26 mouse cellular contexts compared by ENCODE assay signal in the genomic region with DNA sequence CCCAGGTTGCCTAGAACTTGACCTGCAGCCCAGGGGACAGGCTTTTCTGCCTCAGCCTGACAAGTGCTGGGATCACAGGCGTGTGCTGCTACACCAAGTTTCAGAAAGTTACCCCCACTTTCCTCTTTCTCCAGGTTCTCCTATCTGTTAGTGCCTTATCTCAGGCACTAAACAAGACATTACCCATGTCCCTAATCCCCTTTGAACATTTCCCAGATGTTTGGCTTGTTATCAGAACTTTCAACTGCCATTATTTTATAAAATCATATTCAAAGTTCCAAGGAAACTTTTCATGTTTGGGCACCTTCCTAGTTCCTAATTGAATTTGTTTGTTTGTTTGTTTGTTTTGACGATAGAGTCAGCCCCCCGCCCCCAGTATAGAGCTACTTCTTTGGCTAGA.
"Had no signal": no experiment of that assay in that cellular context is flagged by ENCODE, and none has a peak within 500 bp of the region (broad histone marks: within the 10 kb centered on the region; RNA-seq: fewer than 3 reads in every experiment).

No protein-coding gene starts in this region.

- H3K27ac ChIP-seq: embryonic facial prominence, embryonic 10.5 days; embryonic facial prominence, embryonic 12.5 days; embryonic facial prominence, embryonic 13.5 days; embryonic facial prominence, embryonic 15.5 days; forebrain, embryonic 10.5 days; forebrain, embryonic 12.5 days; forebrain, embryonic 13.5 days; forebrain, embryonic 15.5 days; gastrocnemius, adult 2 months; heart, adult 2 months had no signal

- H3K9ac ChIP-seq: embryonic facial prominence, embryonic 12.5 days; embryonic facial prominence, embryonic 13.5 days; embryonic facial prominence, embryonic 15.5 days; forebrain, embryonic 12.5 days; forebrain, embryonic 13.5 days; forebrain, embryonic 15.5 days; forebrain, postnatal 0 days had no signal

- H3K4me2 ChIP-seq: embryonic facial prominence, embryonic 12.5 days; embryonic facial prominence, embryonic 13.5 days; forebrain, embryonic 12.5 days; forebrain, embryonic 13.5 days; forebrain, embryonic 15.5 days had no signal

- ATAC-seq: forebrain, embryonic 13.5 days; forebrain, embryonic 14.5 days; forebrain, embryonic 15.5 days; forebrain, embryonic 16.5 days; forebrain, postnatal 0 days had no signal

- H3K9me3 ChIP-seq: embryonic facial prominence, embryonic 10.5 days; embryonic facial prominence, embryonic 12.5 days; embryonic facial prominence, embryonic 13.5 days; embryonic facial prominence, embryonic 15.5 days; forebrain, embryonic 10.5 days; forebrain, embryonic 12.5 days; forebrain, embryonic 13.5 days; forebrain, embryonic 15.5 days had no signal

- H3K27me3 ChIP-seq: embryonic facial prominence, embryonic 15.5 days; forebrain, embryonic 15.5 days had no signal

- DNase-seq: cerebellum, adult 9-10 months; cerebellum, adult 9-11 months; cerebellum, postnatal 10 days; cerebellum, postnatal 14 days; cerebellum, postnatal 25 days; cerebellum, postnatal 36 days; forebrain, postnatal 0 days; gastrocnemius, adult 2 months; gastrocnemius, postnatal 10 days; gastrocnemius, postnatal 14 days; gastrocnemius, postnatal 25 days; gastrocnemius, postnatal 36 days; heart, adult 11 months; heart, adult 18-20 months; heart, adult 2 months had no signal

- H3K4me3 ChIP-seq: embryonic facial prominence, embryonic 10.5 days; embryonic facial prominence, embryonic 12.5 days; embryonic facial prominence, embryonic 13.5 days; embryonic facial prominence, embryonic 15.5 days; erythroblast, embryonic 14.5 days; forebrain, embryonic 10.5 days; forebrain, embryonic 12.5 days; forebrain, embryonic 13.5 days; forebrain, embryonic 15.5 days; gastrocnemius, adult 2 months; heart, adult 2 months had no signal

- H3K36me3 ChIP-seq: embryonic facial prominence, embryonic 10.5 days; embryonic facial prominence, embryonic 12.5 days; embryonic facial prominence, embryonic 13.5 days; embryonic facial prominence, embryonic 15.5 days; forebrain, embryonic 10.5 days; forebrain, embryonic 12.5 days; forebrain, embryonic 15.5 days had no signal
